Mouse (Mus musculus): ENCODE results near the gene Eps15l1. TPM values are rescaled to one million over a fixed set of nuclear protein-coding genes. Genes with fewer than 3 reads are reported as not detected.
A peak's percentile ranks its signal among the peaks of the same experiment; 100 is the strongest.

The Eps15l1 gene
- total RNA-seq, 1 experiment from 2014 or later: 64.2 TPM

DNA sequence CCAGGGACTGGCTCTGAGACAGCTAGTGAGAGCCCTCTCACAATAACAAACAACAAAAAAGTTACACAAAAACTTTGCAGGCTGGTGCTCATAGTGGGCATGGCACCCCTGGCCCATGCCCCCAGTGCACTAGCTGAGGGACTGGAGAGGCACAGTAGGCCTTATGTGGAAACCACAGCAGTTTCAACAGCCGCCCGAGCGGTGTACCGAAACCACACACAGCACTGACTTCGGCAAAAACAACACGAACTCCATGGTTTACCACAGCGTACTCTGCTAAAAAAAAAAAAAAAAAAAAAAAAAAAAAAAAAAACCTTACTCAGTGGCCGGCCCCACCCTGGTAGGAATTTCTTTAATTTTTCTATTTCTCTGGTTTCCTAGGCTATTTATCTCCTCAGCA lies 70.5 kb downstream of the Eps15l1 start:
- DNase-seq: no peak

DNA sequence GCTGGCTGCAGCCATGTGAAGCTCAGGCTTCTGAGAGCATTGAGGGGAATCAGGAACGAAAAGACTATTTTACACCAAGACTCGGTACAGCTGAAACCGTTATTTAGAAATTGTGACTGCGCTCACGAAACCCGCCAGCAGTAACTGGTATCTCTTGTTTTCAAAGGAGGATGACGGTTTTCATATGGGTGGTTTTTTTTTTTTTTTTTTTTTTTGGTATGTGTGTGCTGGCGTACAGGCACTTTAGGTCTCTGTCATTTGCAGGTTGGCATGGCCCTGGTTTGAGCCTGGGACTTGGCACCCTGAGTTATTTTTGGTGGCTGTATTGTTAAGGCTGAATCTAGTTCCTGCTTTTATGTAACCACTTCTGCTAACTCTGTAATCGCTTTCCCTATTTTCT lies 71.4 kb downstream of the Eps15l1 start:
- DNase-seq: no peak

DNA sequence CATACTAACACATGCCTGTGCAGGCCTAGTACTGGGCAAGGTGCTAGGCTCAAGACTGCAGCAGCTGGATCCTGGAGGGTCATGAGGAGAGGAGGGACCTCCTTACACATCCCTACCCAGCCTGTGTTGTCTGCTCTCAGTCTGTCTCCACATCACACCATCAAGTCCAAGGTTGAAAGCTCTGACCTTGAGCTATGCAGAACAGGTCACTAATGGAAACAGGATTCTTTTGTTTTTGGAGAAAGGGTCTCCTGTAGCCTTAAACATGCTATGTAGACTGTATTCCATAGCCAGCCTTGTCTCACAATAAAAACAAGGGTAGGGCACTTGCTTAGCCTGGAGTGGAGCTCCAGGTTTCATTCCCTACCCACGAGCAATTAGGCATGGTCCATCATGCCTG lies 72.3 kb downstream of the Eps15l1 start:
- no peak for DNase-seq

DNA sequence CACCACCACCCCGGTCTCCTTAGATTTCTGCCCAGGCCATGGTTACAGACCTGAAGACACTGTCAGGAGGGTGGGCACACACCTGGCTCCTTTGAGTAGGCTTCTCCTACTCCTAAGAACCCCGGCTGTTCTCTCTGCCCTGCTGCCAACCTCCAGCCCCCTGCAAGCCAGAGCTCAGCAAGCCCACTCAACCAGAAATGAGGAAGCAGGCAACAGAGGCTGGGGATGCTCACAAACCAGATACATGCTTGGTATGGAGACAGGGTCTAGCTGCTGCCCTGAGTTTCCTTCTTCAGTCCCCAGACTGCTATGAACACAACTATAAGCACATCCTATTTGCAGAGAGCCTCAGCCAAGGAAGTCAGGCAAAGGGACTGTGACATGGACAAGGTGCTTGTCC lies 73.1 kb downstream of the Eps15l1 start:
- no peak for DNase-seq

DNA sequence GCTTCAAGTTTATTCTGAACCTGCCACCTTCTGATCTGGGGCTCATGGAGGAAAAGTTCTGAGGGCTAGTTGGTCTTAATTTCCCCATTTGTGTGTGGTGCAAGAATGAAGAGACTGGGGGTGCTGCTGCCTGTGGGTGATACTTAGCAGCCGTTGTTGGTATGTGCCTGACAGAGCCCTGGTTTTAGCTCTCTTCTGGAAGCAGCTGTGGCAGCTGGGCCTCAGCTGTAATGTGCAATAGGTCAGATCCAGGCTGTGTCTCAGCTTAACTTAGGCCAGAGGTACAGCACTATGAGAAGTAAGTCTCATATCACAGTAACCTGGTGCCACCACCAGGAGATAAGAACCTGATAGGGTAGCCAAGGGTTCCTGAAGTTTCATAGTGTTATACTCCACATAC lies 73.7 kb downstream of the Eps15l1 start:
- no peak for DNase-seq

DNA sequence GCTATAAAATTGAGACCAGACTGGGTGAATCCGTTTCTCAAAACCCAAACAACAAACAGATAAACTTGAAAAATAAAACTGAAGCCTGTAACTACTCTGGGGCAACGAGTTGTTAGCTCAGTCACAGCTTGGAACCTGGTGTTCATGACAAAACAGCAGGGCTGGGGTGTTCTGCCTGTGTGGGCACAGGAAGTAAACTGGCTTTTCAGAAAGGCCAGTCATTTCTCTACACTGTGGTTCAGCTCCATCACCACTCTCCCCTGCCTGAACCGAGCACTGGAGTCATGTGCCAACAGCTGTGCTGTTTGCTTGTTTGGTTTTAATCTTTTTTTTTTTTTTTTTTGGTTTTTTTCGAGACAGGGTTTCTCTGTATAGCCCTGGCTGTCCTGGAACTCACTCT lies 77.5 kb downstream of the Eps15l1 start:
- DNase-seq: no peak

DNA sequence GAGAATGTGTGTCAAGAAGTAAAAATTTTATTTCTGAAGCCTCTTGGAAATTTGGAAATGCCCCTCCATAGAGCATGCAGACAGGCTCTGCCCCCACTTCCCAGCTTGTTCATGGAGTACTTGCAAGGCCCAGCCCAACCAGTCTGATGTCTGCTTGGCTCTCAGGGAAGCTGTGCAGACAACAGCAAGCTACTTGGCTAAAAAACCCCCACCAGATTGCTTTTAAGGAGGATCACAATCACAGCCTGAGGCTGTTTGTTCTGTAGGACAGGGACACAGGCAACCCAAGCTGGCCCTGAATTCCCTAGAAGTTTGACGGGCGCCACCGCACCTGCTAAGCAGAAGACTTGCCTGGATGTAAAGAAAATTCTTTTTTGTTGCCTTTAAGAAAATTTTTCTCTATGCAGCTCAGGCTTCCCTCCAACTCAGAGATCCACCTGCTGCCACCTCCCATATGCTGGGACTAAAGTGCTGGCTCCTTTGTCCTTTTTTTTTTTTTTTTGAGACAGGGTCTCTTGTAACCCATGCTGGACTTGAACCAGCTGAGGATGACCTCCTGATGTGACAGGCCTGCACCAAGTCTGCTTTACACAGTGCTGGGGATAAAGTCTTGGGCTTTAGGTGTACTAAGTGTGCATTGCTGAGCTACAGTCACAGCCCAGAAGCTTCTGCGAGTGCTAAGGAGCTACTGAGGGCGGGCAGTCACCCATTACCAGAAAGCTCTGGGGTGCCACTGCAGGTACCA lies 78.5 kb downstream of the Eps15l1 start:
- no peak for DNase-seq

DNA sequence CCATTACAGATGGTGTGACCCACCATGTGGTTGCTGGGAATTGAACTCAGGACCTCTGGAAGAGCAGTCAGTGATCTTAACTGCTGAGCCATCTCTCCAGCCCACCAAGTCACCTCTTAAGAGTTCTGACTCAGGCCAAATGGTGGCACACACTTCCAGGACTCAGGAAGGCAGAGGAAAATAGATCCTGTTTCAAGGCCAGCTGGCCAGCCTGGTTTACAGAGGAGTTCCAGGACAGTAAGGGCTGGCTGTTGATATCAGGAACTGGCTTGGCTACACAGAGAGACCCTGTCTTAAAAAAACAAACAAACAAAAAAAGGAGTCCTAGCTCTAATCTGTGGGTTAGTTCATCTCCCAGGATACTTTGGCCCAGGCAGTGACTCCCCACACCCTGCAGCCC lies 84.2 kb downstream of the Eps15l1 start:
- no peak for DNase-seq

DNA sequence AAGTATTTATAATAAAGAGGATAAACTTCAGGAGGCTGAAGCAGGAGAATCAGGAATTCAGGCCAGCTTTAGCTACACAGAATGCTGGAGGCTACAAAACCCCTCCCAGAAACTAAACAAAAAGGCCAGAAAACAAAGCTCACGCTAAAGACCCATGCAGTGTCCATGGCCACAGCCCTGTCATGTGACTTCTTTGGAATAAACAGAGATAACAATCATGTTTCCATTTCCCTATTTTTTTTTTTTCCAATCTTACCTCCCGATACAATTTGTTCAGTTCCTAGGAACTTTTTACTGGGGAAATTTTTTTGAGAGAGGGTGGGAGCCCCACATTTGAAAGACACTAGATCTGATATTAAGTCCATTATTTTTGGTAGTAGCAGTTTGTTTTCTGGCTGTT lies 85.0 kb downstream of the Eps15l1 start:
- no peak for DNase-seq

DNA sequence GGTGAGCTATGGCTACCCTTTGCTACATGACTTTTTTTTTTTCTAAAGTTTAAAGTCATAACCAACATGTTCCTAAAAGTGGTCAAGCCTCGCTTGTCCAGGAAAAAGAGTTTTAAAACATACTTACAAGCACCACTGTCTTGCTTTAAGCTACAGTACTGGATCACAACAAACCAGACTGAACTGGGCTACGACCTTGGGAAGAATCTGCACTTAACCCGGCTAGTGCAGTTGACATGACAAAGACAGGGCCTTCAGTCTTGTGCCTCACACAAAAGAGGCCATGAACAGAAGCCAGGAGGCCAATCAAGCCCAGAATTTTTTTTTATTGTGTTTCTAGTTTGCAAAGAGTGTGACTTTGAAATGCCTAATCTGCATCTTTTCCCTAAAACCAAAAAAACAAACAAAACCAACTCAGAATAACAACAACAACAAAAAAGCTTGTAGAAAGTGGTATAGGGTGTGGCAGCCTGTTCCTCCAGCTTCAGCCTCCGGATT lies 87.1 kb downstream of the Eps15l1 start:
- no peak for DNase-seq

DNA sequence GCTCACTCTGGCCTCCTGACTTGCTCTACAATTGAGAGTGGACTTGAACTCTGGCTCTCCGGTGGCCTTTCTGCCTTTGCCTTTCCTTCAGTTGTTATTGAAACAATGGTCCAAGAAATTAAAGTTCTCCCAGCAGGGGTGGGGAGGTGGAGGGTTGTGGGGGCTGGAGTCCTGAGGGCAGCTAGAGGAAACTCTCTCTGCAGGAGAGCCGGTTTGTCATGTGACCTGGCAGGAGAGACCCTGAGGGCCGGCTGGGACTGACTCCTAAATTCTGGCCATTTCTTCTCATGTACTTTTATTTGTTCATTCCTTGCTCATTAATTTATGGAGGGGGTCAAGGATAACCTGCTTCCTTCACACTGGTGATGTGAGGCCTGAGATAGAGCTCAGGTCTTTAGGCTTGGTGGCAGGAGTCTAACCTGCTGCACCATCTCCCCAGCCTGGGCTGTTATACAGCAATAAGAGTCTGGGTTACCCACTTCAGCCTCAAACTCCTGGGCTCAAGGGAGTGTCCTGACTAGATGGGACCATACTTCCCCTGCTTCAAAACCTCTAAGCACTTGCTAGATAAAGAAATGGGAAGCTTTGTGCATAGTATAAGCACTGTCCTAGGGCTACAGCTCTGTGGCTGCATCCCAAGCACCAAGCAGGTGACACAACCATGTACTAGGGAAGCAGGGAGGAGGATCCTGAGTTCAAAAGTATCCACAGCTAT lies 87.7 kb downstream of the Eps15l1 start:
- DNase-seq: no peak

DNA sequence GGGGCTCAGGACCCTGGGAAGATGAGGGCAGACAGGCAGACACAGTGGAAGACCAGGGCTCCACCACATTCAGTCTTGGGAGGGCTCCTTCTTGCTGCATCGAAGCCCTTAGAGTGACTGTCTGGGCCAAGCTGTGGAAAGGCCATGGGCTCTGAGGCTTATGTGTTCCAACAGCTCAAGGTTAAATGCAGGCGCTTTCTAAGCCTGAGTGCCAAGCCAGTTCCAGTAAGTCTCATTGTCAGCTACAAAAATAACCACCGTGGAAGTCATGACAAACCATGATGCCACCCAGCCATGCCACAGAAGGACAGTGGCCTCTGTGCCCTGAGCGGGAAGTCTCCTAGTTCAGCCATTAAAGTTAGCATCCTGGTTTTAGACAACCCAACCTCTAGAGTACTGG lies 89.6 kb downstream of the Eps15l1 start:
- DNase-seq: peak; percentile 31

DNA sequence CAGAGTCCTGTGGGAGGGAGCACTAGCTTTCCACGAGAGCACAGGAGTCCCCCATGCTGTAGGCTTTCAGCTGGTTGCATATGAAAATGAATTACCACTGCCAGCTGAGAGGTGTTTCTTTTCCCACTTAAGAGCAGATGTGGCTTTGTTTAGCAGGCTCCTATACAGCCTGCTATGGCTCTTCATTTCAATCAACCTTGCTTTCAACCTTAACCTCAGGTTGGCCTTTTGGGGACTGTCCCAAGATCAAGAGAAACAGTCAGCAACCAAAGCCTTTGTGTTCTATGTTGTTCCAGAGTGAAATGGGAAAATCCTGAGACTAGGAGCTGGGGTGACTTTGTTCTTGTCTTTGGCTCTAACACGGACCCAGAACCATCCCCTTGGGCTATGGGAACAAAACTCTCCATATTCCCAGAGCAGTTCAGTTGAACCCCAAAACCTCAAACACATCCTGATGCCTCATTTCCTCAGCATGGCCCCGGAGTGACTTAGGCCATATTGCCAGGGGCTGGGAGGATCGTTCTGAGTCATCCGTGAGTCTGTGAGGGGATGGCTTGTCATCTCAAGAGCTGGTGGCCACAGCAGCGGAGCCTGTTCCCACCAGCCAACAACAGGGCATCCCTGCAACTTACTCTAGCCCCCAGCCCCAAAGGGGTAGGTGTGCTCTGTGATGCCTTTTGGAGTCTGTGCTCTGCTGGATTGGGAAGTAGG lies 90.3 kb downstream of the Eps15l1 start:
- DNase-seq: no peak

DNA sequence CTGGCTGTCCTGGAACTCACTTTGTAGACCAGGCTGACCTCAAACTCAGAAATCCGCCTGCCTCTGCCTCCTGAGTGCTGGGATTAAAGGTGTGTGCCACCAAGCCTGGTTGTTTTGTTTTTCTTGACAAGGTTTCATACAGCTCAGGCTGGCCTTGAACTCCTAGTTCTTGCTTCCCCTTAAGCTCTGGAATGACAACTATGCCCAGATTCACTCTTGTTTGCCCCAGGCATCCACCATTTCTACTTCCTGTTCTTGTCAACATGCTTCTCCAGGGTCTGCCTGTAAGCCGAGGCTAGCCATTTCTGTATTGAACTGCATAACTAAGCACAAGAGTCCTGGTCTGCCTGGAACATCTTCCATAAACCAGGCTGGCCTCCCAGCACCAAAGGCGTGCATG lies 92.1 kb downstream of the Eps15l1 start:
- no peak for DNase-seq

DNA sequence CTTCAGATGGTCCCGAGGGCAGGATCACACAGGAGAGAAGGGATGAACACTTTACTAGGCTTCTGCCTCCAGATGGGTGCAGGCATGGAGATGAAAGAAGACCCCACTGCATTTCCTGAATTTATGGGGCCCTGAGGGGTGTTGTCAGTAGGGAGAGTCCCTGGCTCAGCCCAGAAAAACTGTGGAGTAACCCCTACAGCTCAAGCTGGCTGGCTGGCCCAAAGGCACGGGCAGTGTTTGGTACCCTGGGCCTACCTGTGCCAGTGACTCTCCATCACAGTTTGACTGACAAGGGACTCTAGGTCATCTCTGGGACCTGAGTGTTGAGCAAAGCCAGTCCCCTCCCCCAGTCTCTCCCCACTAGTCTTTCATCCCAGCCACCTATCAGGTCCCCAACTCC lies 96.6 kb downstream of the Eps15l1 start:
- DNase-seq: no peak

DNA sequence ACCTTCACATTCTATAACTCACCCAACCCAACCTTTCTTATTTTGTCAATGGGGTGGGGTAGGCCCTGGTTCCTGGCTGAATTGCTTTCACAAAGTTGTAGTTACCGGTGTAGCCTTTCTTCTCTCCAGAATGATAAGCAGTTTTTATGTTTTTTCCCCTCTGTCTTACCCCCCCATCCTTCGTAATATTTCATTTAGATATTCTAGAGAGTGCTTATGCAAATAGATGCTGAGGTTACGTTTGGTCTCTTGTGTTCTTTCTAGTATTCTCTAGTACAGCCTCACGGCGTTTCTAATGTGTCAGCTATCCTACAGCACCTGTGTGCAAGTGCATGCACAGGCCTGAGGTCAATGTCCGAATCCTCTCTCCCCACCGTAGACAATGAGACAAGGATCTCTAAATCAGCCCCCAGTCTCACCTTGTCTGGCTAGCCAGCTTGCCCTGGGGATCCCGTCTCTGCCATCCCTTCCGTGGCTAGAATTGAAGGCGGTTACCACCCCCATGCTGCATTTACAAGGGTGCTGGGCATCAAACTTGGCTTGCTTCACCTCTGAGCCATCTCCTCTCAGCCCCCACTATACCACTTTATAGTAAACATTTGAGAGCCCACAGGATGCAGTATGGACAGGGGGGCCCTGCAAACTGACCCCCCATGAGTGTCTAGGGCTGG lies 97.1 kb downstream of the Eps15l1 start:
- DNase-seq: no peak

DNA sequence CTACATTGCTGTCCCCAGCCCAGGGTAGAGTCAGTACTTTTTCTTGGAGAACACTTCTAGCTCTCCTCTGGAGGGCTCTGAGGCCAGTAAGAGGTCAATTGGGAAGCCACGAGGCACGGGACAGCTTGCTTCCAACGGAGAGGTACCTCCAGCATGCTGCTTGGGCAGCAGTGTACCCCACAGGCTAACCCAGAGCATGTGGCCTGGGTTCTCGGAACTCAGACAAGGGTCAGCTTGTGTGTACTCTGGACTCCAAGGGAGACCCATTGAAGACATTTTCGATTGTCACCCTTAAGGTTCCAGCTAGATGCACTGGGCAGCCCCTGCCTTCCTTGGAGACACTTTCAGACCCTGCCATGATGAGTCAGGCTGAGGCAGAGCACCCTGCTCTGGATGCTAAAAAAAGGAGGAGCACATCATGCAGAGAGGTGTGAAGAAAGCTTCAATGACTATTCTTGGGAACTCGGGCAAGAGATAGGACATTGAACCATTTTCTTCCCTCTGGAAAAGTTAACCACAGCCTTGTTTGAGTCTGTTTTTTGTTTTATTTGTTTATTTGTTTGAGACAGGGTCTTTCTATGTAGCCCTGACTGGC lies 98.0 kb downstream of the Eps15l1 start:
- no peak for DNase-seq

DNA sequence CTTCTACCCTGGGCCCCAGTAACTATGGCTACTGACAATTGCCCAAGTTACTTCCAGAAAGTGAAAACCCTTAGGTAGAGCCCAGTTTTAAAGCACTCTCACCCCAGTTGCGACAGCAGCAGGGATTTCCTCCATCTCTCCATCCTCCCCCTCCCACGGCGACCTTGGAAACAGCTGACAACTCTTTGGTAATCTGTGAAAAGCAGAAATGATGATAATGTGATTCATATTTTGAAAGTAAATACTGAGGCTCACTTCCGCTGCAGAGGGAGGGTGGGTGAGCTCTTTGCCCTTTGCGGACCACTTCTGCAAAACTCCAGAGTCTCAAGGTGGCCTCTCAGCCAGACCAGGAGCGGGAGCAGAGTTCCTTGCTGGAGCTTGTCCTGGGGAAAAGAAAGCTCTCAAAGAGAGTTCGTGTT lies 98.8 kb downstream of the Eps15l1 start:
- peak; percentile 69 for DNase-seq

DNA sequence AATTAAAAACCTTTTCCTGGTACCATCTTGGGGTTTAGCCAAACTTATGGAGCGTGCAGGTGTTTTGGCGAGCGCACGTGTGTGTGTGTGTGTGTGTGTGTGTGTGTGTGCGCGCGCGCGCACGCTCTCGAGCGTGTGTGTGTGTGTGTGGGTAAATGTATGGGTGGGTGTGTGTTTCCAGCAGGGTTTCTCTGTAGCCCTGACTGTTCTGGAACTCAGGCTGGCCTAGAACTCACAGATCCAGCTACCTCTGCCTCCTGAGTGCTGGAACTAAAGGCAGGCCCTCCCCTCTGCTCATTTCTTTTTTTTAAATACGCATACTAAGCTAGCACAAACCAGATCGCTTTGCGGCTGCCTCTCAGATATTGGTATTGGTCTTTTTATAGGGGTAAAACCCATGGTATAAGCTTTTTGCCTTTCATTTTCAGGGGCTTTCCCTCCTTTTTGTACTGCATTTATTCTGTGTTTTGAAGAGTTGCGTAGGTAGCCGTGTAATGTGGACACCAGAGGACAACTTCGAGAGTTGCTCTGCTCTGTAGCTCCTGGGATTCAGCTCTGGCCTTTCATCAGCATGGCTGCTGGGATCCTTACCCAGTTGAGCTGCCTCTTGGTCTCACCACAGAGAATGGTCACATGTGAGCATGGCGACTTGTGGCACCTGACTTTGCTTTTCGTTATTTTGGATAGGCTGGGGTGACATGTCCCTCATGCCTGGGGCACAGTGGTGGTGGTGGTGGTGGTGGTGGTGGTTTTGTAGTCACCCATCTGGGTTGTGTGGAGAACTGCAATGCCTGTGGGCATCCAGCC lies 99.4 kb downstream of the Eps15l1 start:
- no peak for DNase-seq

DNA sequence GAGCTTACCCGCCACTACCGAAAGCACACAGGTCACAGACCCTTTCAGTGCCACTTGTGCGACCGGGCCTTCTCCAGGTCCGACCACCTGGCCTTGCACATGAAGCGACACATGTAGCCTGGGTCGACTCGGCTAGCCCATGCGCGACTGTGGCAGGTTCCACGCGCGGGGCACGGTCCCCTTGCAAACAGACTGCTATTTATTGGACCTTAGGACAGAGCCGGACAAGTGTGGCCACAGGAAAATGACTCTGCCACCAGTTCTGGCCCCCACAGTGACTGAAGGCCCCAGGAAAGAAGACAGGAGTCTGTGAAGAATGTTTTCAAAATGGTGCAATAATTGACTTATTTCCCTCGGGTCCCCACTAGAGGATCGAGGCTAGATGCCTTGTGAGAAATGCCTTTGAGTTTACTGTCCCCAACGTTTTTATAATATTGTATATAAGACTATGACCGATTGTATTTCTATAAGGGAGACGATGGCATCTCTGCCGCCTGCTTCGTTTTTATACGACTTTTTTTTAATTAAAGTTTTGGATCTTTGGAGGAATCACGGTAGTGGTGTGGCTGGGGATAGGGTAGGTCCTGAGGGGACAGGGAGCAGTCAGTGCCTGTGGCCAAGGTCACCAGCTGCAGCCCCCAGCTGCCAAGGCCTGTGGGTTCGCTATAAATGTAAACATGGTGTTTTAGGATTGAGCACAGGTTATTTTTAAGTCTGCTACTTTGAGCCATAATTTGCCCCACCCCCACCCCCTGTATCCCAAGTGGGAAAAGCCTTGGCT lies 100.3 kb downstream of the Eps15l1 start:
- no peak for DNase-seq
